In genomic region chr8:128296728-128297380, GRCm38 (mm10) we compare ENCODE assay signal across 15 mouse cellular contexts.
DNase-seq lines count a peak whose midpoint lies in the region; ATAC-seq and TF ChIP-seq lines count a peak whose summit lies in the region.
"Had no signal": no experiment of that assay in that cellular context is flagged by ENCODE, and none has a peak within 500 bp of the region (broad histone marks: within the 10 kb centered on the region; RNA-seq: fewer than 3 reads in every experiment).

No protein-coding gene starts in this region.

- H3K27ac ChIP-seq in cerebellum, adult 2 months (ENCODE audit: insufficient read depth, low read length): no peak overlapping the region
- H3K27ac ChIP-seq in midbrain, postnatal 0 days (ENCODE audit: low read depth, low read length): peak overlapping the region; percentile 32; the same call in 1 of the 2 replicates
- no peak overlapping the region for H3K27ac ChIP-seq in midbrain, embryonic 13.5 days
- peak overlapping the region; percentile 38; the same call in 1 of the 2 replicates for H3K27ac ChIP-seq in left cerebral cortex, adult 2 months
- H3K27ac ChIP-seq: liver, embryonic 15.5 days; neural tube, embryonic 15.5 days had no signal

- H3K9ac ChIP-seq in midbrain, postnatal 0 days (replicated peaks; ENCODE audit: low read length, poor library complexity, severe bottlenecking): no peak overlapping the region
- no peak overlapping the region for H3K9ac ChIP-seq in midbrain, embryonic 13.5 days (replicated peaks)
- H3K9ac ChIP-seq: liver, embryonic 15.5 days; neural tube, embryonic 15.5 days had no signal

- no peak for ATAC-seq in midbrain, postnatal 0 days (ENCODE audit: low FRiP score)
- no peak for ATAC-seq in midbrain, embryonic 13.5 days

- no peak for TF ChIP-seq CTCF in cerebellum, adult 2 months (IDR thresholded peaks at IDR 0.05; ENCODE audit: borderline replicate concordance, insufficient read depth, low read depth, low read length)
- no peak for TF ChIP-seq CTCF in midbrain, postnatal 0 days (IDR thresholded peaks at IDR 0.05)
- TF ChIP-seq CTCF in left cerebral cortex, adult 2 months (IDR thresholded peaks at IDR 0.05): no peak

- TF ChIP-seq POLR2A in cerebellum, adult 2 months (IDR thresholded peaks at IDR 0.05; ENCODE audit: borderline replicate concordance, insufficient read depth, low read length): no peak

- H3K4me1 ChIP-seq in cerebellum, adult 2 months (ENCODE audit: control insufficient read depth, insufficient read depth, low read length): peaks cover 3% of the 10 kb centered on the region; the same call in 1 of the 2 replicates
- H3K4me1 ChIP-seq in midbrain, postnatal 0 days (ENCODE audit: insufficient read depth, low read length): 0 out of 2 replicates have a peak, but pooled peaks cover 3% of the 10 kb centered on the region
- H3K4me1 ChIP-seq in midbrain, embryonic 13.5 days (replicated peaks): peaks cover 9% of the 10 kb centered on the region
- H3K4me1 ChIP-seq: liver, embryonic 15.5 days had no signal

- H3K9me3 ChIP-seq in midbrain, postnatal 0 days (ENCODE audit: low read length): no peaks in the 10 kb centered on the region
- no peaks in the 10 kb centered on the region for H3K9me3 ChIP-seq in midbrain, embryonic 13.5 days
- H3K9me3 ChIP-seq: liver, embryonic 15.5 days; megakaryocyte, embryonic 14.5 days; neural tube, embryonic 15.5 days had no signal

- peak; percentile 9 to 13 for DNase-seq in cerebellum, adult 2 months
- DNase-seq in cerebellum, postnatal 4 days (ENCODE audit: low spot score in 2 of 2): no peak
- peak; percentile 48 for DNase-seq in midbrain, postnatal 0 days (ENCODE audit: low spot score)
- peak; percentile 13 to 29 for DNase-seq in left cerebral cortex, adult 2 months (ENCODE audit: extremely low spot score in 1 of 2, low spot score in 2 of 2)
- DNase-seq in spleen, postnatal 10 days (ENCODE audit: low spot score in 2 of 2): no peak
- DNase-seq in gastrocnemius, adult 18-20 months (ENCODE audit: low spot score): no peak
- no peak for DNase-seq in urinary bladder, adult 2 months (ENCODE audit: low spot score)
- DNase-seq: adrenal gland, adult 2 months; gastrocnemius, postnatal 36 days; heart, postnatal 36 days; kidney, postnatal 36 days had no signal

- H3K4me2 ChIP-seq in midbrain, postnatal 0 days (ENCODE audit: low read depth, low read length, poor library complexity, severe bottlenecking): no peak overlapping the region
- H3K4me2 ChIP-seq in midbrain, embryonic 13.5 days (replicated peaks): no peak overlapping the region
- H3K4me2 ChIP-seq: liver, embryonic 15.5 days; neural tube, embryonic 15.5 days had no signal

- intact Hi-C loops in left cerebral cortex, adult 2 months (cut with DNase I): loop anchor here (5.0 kb wide), 1 partner anchor 130 kb away; no protein-coding TSS in a partner anchor

- WGBS in cerebellum, adult 2 months: 34% methylated on average over 14 of the region's 14 CpGs
- 38% methylated on average over 14 of the region's 14 CpGs for WGBS in midbrain, postnatal 0 days
- 56% methylated on average over 14 of the region's 14 CpGs for WGBS in midbrain, embryonic 13.5 days

- H3K27me3 ChIP-seq in cerebellum, adult 2 months (ENCODE audit: control insufficient read depth, insufficient read depth, low read length): no peaks in the 10 kb centered on the region
- no peaks in the 10 kb centered on the region for H3K27me3 ChIP-seq in midbrain, postnatal 0 days (ENCODE audit: insufficient read depth, low read length)
- H3K27me3 ChIP-seq in midbrain, embryonic 13.5 days: no peaks in the 10 kb centered on the region
- H3K27me3 ChIP-seq: liver, embryonic 15.5 days; neural tube, embryonic 15.5 days had no signal

- no peaks in the 10 kb centered on the region for H3K36me3 ChIP-seq in midbrain, postnatal 0 days (ENCODE audit: insufficient read depth, low read length)
- H3K36me3 ChIP-seq in midbrain, embryonic 13.5 days: no peaks in the 10 kb centered on the region
- H3K36me3 ChIP-seq: liver, embryonic 15.5 days; neural tube, embryonic 15.5 days had no signal

- H3K4me3 ChIP-seq in cerebellum, adult 2 months (replicated peaks; ENCODE audit: insufficient read depth, low read depth, low read length): no peak overlapping the region
- H3K4me3 ChIP-seq in midbrain, postnatal 0 days (ENCODE audit: low read depth, low read length): no peak overlapping the region
- H3K4me3 ChIP-seq in midbrain, embryonic 13.5 days (replicated peaks): no peak overlapping the region
- H3K4me3 ChIP-seq in left cerebral cortex, adult 2 months: no peak overlapping the region
- H3K4me3 ChIP-seq: liver, embryonic 15.5 days; megakaryocyte, embryonic 14.5 days; neural tube, embryonic 15.5 days had no signal

Comparison
In these comparisons a context has a peak if more than half of its experiments do, and no peak if none do; other contexts are left out.
1. DNase-seq: peak in cerebellum, adult 2 months (2 of 2), midbrain, postnatal 0 days (single experiment) and left cerebral cortex, adult 2 months (2 of 2); none in cerebellum, postnatal 4 days (0 of 2), spleen, postnatal 10 days (0 of 2), gastrocnemius, adult 18-20 months (single experiment) and urinary bladder, adult 2 months (single experiment).
2. H3K27ac ChIP-seq: peak in midbrain, postnatal 0 days (single experiment) and left cerebral cortex, adult 2 months (single experiment); none in cerebellum, adult 2 months (single experiment) and midbrain, embryonic 13.5 days (single experiment).